Mouse (Mus musculus) forebrain, embryonic 13.5 days (tissue): ENCODE measurements around the gene Efemp1. TPM values are rescaled to one million over a fixed set of nuclear protein-coding genes. Genes with fewer than 3 reads are reported as not detected.

ENCODE experiments used
- ATAC-seq: fragments of 200-750 bp; cut with Nextera tagmentation; 2 replicates; pipeline ENCODE4 v1.8.0; 2017
- H3K27ac ChIP-seq: fragments of 300-500 bp; sonication (generic); 2 replicates; pipeline ENCODE4 v1.5.1; 2015; ENCODE audit warnings: inconsistent platforms, mild to moderate bottlenecking, moderate library complexity
- H3K27me3 ChIP-seq: fragments of 300-500 bp; sonication (generic); 2 replicates; pipeline ENCODE4 v1.6.1; 2015; ENCODE audit warnings: mild to moderate bottlenecking, inconsistent platforms
- H3K36me3 ChIP-seq: fragments of 300-500 bp; sonication (generic); 2 replicates; pipeline ENCODE4 v1.6.1; 2015; ENCODE audit warnings: mild to moderate bottlenecking, inconsistent platforms; ENCODE audit not compliant: poor library complexity, severe bottlenecking
- H3K4me1 ChIP-seq: fragments of 300-500 bp; sonication (generic); 2 replicates; pipeline ENCODE4 v1.6.1; 2015; ENCODE audit warnings: inconsistent platforms
- H3K4me2 ChIP-seq: fragments of 300-500 bp; sonication (generic); 2 replicates; pipeline ENCODE4 v1.6.1; 2015; ENCODE audit warnings: inconsistent platforms, mild to moderate bottlenecking, moderate library complexity
- H3K4me3 ChIP-seq: fragments of 300-500 bp; sonication (generic); 2 replicates; pipeline ENCODE4 v1.5.1; 2015; ENCODE audit warnings: mild to moderate bottlenecking, inconsistent platforms
- H3K9ac ChIP-seq: fragments of 300-500 bp; sonication (generic); 2 replicates; pipeline ENCODE4 v1.6.1; 2015; ENCODE audit warnings: mild to moderate bottlenecking, inconsistent platforms
- H3K9me3 ChIP-seq: fragments of 300-500 bp; sonication (generic); replicated peaks from 2 replicates; pipeline ENCODE4 v1.6.1; 2016; ENCODE audit warnings: inconsistent platforms
- WGBS: fragments of 180-500 bp; shearing (Covaris S2); methylation state at CpG from one replicate; pipeline ENCODE4 v1.1.7; 2015; 5-methylcytosine and 5-hydroxymethylcytosine counted together
- polyA plus RNA-seq: library from polyadenylated mRNA; unstranded; fragments of >200 nt; fragmentation: Nextera tagmentation; extraction: Ambion mirVana; gene quantifications from 2 replicates; pipeline ENCODE4 v1.2.1, GENCODE M21; 2015

Efemp1 gene
- polyA plus RNA-seq: 1.9 and 2.9 TPM in 2 replicates

DNA sequence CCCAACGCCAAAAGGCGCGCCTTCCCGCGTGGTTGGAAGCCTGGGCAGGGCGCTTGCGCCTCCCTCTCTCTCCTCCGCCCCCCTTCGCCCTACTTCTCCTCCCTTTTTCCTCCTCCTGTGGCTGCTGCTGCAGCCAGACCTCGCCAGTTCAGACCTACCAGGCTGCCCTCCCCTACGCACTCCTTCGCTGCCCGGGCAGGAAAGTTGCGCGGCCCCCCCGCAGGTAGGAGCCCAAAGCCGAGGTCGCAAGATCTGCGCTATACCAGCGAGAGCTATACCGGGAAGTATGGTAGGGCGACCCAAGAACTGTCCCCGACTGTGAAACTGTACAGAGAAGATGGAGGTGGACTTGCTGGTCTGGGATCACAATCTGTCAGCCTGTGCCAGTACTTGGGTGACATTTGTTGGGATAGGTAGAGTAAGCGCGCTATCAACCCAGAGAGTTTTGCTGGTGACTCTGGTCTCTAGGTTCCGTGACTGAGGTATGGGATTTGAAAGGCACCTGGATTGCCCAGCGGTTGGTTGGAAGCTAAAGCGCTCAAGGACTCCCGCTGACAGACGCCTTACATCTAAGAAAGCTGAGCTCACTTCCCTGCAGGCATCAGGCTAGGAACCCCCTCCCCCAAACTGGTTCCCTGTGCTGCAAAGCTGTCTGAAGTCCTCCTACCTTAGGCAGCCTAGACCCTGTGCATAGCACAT, at the start of gene Efemp1:
Gene Efemp1 (plus strand): TSS at position 103 of the 699 bp plus-strand sequence.
- Histone ChIP-seq H3K9ac (peak within 1 kb of the TSS; percentile 64), H3K4me1 (peaks cover 12% of the 10 kb centered on the region), H3K27ac (no peak within 1 kb of the TSS), H3K9me3 (no peaks in the 10 kb centered on the region), H3K4me2 (peak within 1 kb of the TSS; percentile 88), H3K27me3 (peaks cover 15% of the 10 kb centered on the region), H3K4me3 (peak within 1 kb of the TSS; percentile 49), H3K36me3 (no peaks in the 10 kb centered on the region)
- peak; percentile 82 for ATAC-seq
- 1% methylated on average over 30 of the region's 30 CpGs for WGBS

GRCm38 (mm10) chr11:28808685-28809084, 44.3 kb upstream of the Efemp1 start:
- H3K9me3 ChIP-seq: no peaks in the 10 kb centered on the region
- no peak overlapping the region for H3K4me2 ChIP-seq
- no peak overlapping the region for H3K9ac ChIP-seq
- no peaks in the 10 kb centered on the region for H3K4me1 ChIP-seq
- H3K36me3 ChIP-seq: no peaks in the 10 kb centered on the region
- no peak overlapping the region for H3K27ac ChIP-seq
- 62% methylated on average over 3 of the region's 3 CpGs for WGBS
- ATAC-seq: no peak
- no peaks in the 10 kb centered on the region for H3K27me3 ChIP-seq
- H3K4me3 ChIP-seq: no peak overlapping the region

DNA sequence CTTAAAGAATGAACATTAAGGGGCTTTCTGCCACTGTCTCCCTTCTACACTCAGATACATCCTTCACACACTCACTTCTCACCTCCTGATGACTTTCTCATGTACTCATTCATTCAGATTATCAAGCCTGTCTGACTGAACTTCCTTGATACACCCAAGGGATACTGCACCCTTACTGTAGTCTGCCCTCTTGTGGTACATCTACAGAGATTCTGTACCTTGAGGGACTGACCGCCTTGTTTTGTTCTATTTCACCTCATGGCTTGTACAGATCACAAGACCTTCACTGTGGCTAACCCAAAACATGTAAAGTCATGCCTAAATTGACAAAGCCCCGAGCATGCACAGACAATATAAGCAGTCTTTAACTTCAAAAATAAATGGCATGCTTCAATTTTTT, 41.1 kb upstream of the Efemp1 start:
- Histone ChIP-seq H3K27ac (no peak overlapping the region), H3K9ac (no peak overlapping the region), H3K4me1 (no peaks in the 10 kb centered on the region), H3K4me3 (no peak overlapping the region), H3K9me3 (no peaks in the 10 kb centered on the region), H3K4me2 (no peak overlapping the region), H3K27me3 (no peaks in the 10 kb centered on the region), H3K36me3 (no peaks in the 10 kb centered on the region)
- ATAC-seq: no peak
- 79% methylated on average over 2 of the region's 2 CpGs for WGBS

- Histone ChIP-seq H3K4me2 (no peak overlapping the region), H3K4me1 (no peaks in the 10 kb centered on the region), H3K4me3 (no peak overlapping the region), H3K36me3 (no peaks in the 10 kb centered on the region), H3K27me3 (no peaks in the 10 kb centered on the region), H3K27ac (no peak overlapping the region), H3K9ac (no peak overlapping the region), H3K9me3 (no peaks in the 10 kb centered on the region)
- 80% methylated on average over 2 of the region's 2 CpGs for WGBS
- no peak for ATAC-seq
Observed at GRCm38 (mm10) chr11:28812564-28812963, 40.4 kb upstream of the Efemp1 start.

DNA sequence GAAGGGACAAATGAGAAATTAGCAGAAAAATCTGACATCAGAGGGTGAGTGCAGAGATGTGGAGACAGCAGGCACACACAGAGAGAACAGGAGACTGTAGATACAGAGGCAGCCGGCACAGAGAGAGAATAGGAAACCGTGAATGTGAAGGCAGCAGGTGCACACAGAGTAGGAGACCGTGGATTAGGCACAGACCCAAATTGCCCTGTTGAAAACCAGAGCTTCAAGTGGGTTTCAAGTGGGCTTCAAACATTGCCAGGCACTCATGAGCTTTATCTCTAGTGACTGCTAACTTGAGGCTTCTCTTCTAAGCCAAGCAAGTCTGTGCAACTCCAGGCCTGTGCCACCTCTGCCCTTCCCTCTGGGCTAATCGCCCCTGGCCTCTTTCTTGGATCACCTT, 35.6 kb upstream of the Efemp1 start:
- H3K36me3 ChIP-seq: no peaks in the 10 kb centered on the region
- no peak overlapping the region for H3K4me2 ChIP-seq
- H3K9me3 ChIP-seq: no peaks in the 10 kb centered on the region
- peak; percentile 48; the same call in 1 of the 2 replicates for ATAC-seq
- no peak overlapping the region for H3K4me3 ChIP-seq
- H3K9ac ChIP-seq: no peak overlapping the region
- H3K4me1 ChIP-seq: no peaks in the 10 kb centered on the region
- WGBS: 64% methylated on average over 4 of the region's 4 CpGs
- H3K27ac ChIP-seq: no peak overlapping the region
- no peaks in the 10 kb centered on the region for H3K27me3 ChIP-seq

GRCm38 (mm10) chr11:28826950-28827349, 26.1 kb upstream of the Efemp1 start:
- Histone ChIP-seq H3K4me1 (no peaks in the 10 kb centered on the region), H3K27me3 (no peaks in the 10 kb centered on the region), H3K9me3 (no peaks in the 10 kb centered on the region), H3K36me3 (no peaks in the 10 kb centered on the region), H3K27ac (no peak overlapping the region), H3K4me2 (no peak overlapping the region), H3K4me3 (no peak overlapping the region), H3K9ac (no peak overlapping the region)
- no peak for ATAC-seq
- 84% methylated on average over 2 of the region's 2 CpGs for WGBS

- no peaks in the 10 kb centered on the region for H3K4me1 ChIP-seq
- ATAC-seq: no peak
- H3K27me3 ChIP-seq: no peaks in the 10 kb centered on the region
- no peaks in the 10 kb centered on the region for H3K9me3 ChIP-seq
- H3K4me2 ChIP-seq: no peak overlapping the region
- no peak overlapping the region for H3K4me3 ChIP-seq
- H3K36me3 ChIP-seq: no peaks in the 10 kb centered on the region
- H3K27ac ChIP-seq: no peak overlapping the region
- H3K9ac ChIP-seq: no peak overlapping the region
- WGBS: 28% methylated on average over 3 of the region's 3 CpGs
Observed at GRCm38 (mm10) chr11:28833809-28834208, 19.2 kb upstream of the Efemp1 start.

- Histone ChIP-seq H3K27me3 (no peaks in the 10 kb centered on the region), H3K9ac (no peak overlapping the region), H3K4me2 (no peak overlapping the region), H3K27ac (no peak overlapping the region), H3K4me3 (no peak overlapping the region), H3K9me3 (no peaks in the 10 kb centered on the region), H3K4me1 (no peaks in the 10 kb centered on the region), H3K36me3 (no peaks in the 10 kb centered on the region)
- ATAC-seq: no peak
Observed at GRCm38 (mm10) chr11:28835141-28835540, 17.9 kb upstream of the Efemp1 start.

DNA sequence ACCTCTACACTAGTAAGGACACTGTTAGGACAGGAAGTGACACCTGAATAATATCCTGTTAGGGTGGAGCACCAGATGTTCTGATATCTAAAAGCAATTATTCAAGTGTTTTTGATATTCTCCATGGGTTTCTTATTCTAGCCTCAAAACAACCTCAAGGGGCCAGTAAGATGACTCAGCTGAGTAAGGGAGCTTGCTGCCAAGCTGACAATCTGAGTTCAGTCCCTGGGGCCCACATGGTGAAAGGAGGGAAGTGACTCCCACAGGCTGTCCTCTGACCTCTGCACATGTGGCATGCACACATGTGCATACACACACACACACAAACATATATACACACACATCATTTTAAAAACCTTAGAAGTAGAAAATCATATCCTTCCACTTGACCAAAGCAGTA, 3.2 kb upstream of the Efemp1 start:
- H3K36me3 ChIP-seq: no peaks in the 10 kb centered on the region
- H3K9ac ChIP-seq: no peak overlapping the region
- H3K9me3 ChIP-seq: no peaks in the 10 kb centered on the region
- no peak for ATAC-seq
- no peak overlapping the region for H3K27ac ChIP-seq
- no peak overlapping the region for H3K4me2 ChIP-seq
- peaks cover 12% of the 10 kb centered on the region for H3K4me1 ChIP-seq
- H3K27me3 ChIP-seq: peaks cover 15% of the 10 kb centered on the region
- H3K4me3 ChIP-seq: no peak overlapping the region

- Histone ChIP-seq H3K4me2 (no peak overlapping the region), H3K27ac (no peak overlapping the region), H3K4me3 (no peak overlapping the region), H3K4me1 (peaks cover 12% of the 10 kb centered on the region), H3K36me3 (no peaks in the 10 kb centered on the region), H3K27me3 (peaks cover 15% of the 10 kb centered on the region), H3K9me3 (no peaks in the 10 kb centered on the region), H3K9ac (no peak overlapping the region)
- WGBS: 85% methylated on average over 4 of the region's 4 CpGs
- ATAC-seq: no peak
Observed at GRCm38 (mm10) chr11:28851645-28852044, 1.4 kb upstream of the Efemp1 start.

- Histone ChIP-seq H3K27me3 (peaks cover 15% of the 10 kb centered on the region), H3K9ac (no peak overlapping the region), H3K27ac (no peak overlapping the region), H3K4me2 (peak overlapping the region; percentile 88), H3K9me3 (no peaks in the 10 kb centered on the region), H3K4me3 (peak overlapping the region; percentile 49; the same call in 1 of the 2 replicates), H3K36me3 (no peaks in the 10 kb centered on the region), H3K4me1 (peaks cover 12% of the 10 kb centered on the region)
- WGBS: 36% methylated on average over 6 of the region's 6 CpGs
- 0 out of 2 replicates have a peak, but pooled peaks have one; percentile 43 for ATAC-seq
Observed at GRCm38 (mm10) chr11:28852361-28852919, 564 bp upstream of the Efemp1 start.

DNA sequence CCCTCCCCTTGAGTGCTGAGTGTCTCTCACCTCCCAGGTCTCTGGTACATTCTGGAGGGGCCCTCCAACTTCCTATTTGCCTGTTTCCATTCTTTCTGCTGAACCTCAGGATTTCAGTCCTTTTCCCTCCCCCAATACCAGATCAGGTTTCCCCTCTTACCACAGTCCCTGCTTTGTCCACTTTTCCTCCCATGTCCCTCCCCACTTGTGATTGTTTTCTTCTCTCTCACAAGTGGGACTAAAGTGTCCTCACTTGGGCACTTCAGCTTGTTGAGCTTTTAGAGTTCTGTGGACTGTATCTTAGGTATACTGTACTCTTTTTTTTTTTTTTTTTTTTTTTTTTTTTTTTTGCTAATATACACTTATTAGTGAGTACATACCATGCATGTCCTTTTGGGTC, 6.1 kb downstream of the Efemp1 start:
- ATAC-seq: no peak
- Histone ChIP-seq H3K27me3 (no peaks in the 10 kb centered on the region), H3K27ac (no peak overlapping the region)

DNA sequence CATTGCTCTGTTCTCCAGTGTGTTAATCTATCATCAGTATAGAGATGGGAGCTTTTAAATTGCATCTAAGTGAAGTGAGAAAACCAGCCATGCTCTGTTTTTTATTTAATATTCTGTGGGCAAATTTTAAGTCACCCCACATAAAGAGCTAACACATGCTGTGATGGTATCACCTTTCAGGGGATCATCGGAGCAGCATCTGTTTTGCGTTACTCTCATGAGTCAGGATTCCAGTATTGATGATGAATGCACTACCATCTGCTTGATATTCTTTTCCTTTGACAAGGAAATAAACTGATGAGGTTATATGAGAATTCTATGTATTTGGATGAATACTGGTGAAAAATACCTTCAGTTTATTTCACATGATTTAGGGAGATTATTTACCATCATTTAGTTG, 16.1 kb downstream of the Efemp1 start:
- 78% methylated on average over 2 of the region's 2 CpGs for WGBS
- Histone ChIP-seq H3K27ac (no peak overlapping the region), H3K4me3 (no peak overlapping the region), H3K4me2 (no peak overlapping the region), H3K36me3 (no peaks in the 10 kb centered on the region), H3K9ac (no peak overlapping the region), H3K9me3 (no peaks in the 10 kb centered on the region), H3K27me3 (no peaks in the 10 kb centered on the region), H3K4me1 (no peaks in the 10 kb centered on the region)
- ATAC-seq: no peak

More for the DNA sequence above, 6.1 kb downstream of the Efemp1 start:
- no peaks in the 10 kb centered on the region for H3K9me3 ChIP-seq
- no peaks in the 10 kb centered on the region for H3K4me1 ChIP-seq
- no peak overlapping the region for H3K4me2 ChIP-seq
- no peak overlapping the region for H3K4me3 ChIP-seq
- H3K36me3 ChIP-seq: no peaks in the 10 kb centered on the region
- no peak overlapping the region for H3K9ac ChIP-seq
